In genomic region chr4:152637088-152637487, GRCm38 (mm10) we compare ENCODE assay signal across 27 mouse cellular contexts.
DNase-seq lines count a peak whose midpoint lies in the region; ATAC-seq and TF ChIP-seq lines count a peak whose summit lies in the region.
"Had no signal": no experiment of that assay in that cellular context is flagged by ENCODE, and none has a peak within 500 bp of the region (broad histone marks: within the 10 kb centered on the region; RNA-seq: fewer than 3 reads in every experiment).

No protein-coding gene starts in this region.

- ATAC-seq in hindbrain, postnatal 0 days: no peak
- ATAC-seq in hindbrain, embryonic 13.5 days (ENCODE audit: low FRiP score): no peak
- ATAC-seq: activated CD4-positive, CD25-positive, alpha-beta regulatory T cell, adult 4 months; forebrain, embryonic 15.5 days had no signal

- H3K27me3 ChIP-seq in hindbrain, postnatal 0 days (ENCODE audit: insufficient read depth, low read length): no peaks in the 10 kb centered on the region; the same call in 1 of the 2 replicates
- H3K27me3 ChIP-seq in hindbrain, embryonic 13.5 days: peaks cover 24% of the 10 kb centered on the region; the same call in 1 of the 2 replicates
- H3K27me3 ChIP-seq: embryonic facial prominence, embryonic 13.5 days; forebrain, embryonic 15.5 days; heart, embryonic 15.5 days had no signal

- H3K27ac ChIP-seq in hindbrain, postnatal 0 days: no peak overlapping the region
- no peak overlapping the region for H3K27ac ChIP-seq in hindbrain, embryonic 13.5 days
- H3K27ac ChIP-seq: embryonic facial prominence, embryonic 10.5 days; embryonic facial prominence, embryonic 13.5 days; forebrain, embryonic 12.5 days; forebrain, embryonic 15.5 days; gastrocnemius, adult 2 months; heart, embryonic 15.5 days; hindbrain, embryonic 12.5 days had no signal

- H3K4me2 ChIP-seq in hindbrain, postnatal 0 days (ENCODE audit: low read depth, low read length): no peak overlapping the region
- no peak overlapping the region for H3K4me2 ChIP-seq in hindbrain, embryonic 13.5 days
- H3K4me2 ChIP-seq: embryonic facial prominence, embryonic 13.5 days; forebrain, embryonic 12.5 days; forebrain, embryonic 15.5 days; heart, embryonic 11.5 days; heart, embryonic 15.5 days; hindbrain, embryonic 12.5 days had no signal

- WGBS in hindbrain, postnatal 0 days: 43% methylated on average over 6 of the region's 6 CpGs
- 50% methylated on average over 6 of the region's 6 CpGs for WGBS in hindbrain, embryonic 13.5 days

- TF ChIP-seq CTCF in hindbrain, postnatal 0 days (IDR thresholded peaks at IDR 0.05; ENCODE audit: low read depth): no peak

- no peaks in the 10 kb centered on the region for H3K9me3 ChIP-seq in hindbrain, postnatal 0 days (ENCODE audit: low read length)
- no peaks in the 10 kb centered on the region for H3K9me3 ChIP-seq in hindbrain, embryonic 13.5 days
- H3K9me3 ChIP-seq: embryonic facial prominence, embryonic 10.5 days; embryonic facial prominence, embryonic 13.5 days; forebrain, embryonic 12.5 days; forebrain, embryonic 15.5 days; heart, embryonic 15.5 days; hindbrain, embryonic 12.5 days had no signal

- no peak overlapping the region for H3K9ac ChIP-seq in hindbrain, postnatal 0 days (replicated peaks; ENCODE audit: low read length)
- H3K9ac ChIP-seq in hindbrain, embryonic 13.5 days: no peak overlapping the region
- H3K9ac ChIP-seq: embryonic facial prominence, embryonic 13.5 days; forebrain, embryonic 12.5 days; forebrain, embryonic 15.5 days; heart, embryonic 15.5 days; hindbrain, embryonic 12.5 days had no signal

- peaks cover 8% of the 10 kb centered on the region; the same call in 1 of the 2 replicates for H3K4me1 ChIP-seq in hindbrain, postnatal 0 days (ENCODE audit: insufficient read depth, low read length)
- H3K4me1 ChIP-seq in hindbrain, embryonic 13.5 days (replicated peaks): peaks cover 45% of the 10 kb centered on the region

- no peaks in the 10 kb centered on the region for H3K36me3 ChIP-seq in hindbrain, postnatal 0 days (ENCODE audit: insufficient read depth, low read length)
- no peaks in the 10 kb centered on the region for H3K36me3 ChIP-seq in hindbrain, embryonic 13.5 days
- H3K36me3 ChIP-seq: embryonic facial prominence, embryonic 10.5 days; embryonic facial prominence, embryonic 13.5 days; forebrain, embryonic 12.5 days; forebrain, embryonic 15.5 days; heart, embryonic 15.5 days; hindbrain, embryonic 12.5 days had no signal

- H3K4me3 ChIP-seq in hindbrain, postnatal 0 days (ENCODE audit: low read length): no peak overlapping the region
- no peak overlapping the region for H3K4me3 ChIP-seq in hindbrain, embryonic 13.5 days
- H3K4me3 ChIP-seq: embryonic facial prominence, embryonic 10.5 days; embryonic facial prominence, embryonic 13.5 days; erythroblast, embryonic 14.5 days; forebrain, embryonic 12.5 days; forebrain, embryonic 15.5 days; gastrocnemius, adult 2 months; heart, embryonic 15.5 days; hindbrain, embryonic 12.5 days had no signal

- DNase-seq in frontal cortex, adult 2 months (ENCODE audit: extremely low spot score in 1 of 2, low spot score in 1 of 2): peak; percentile 38 to 49
- DNase-seq in frontal cortex, postnatal 10 days (ENCODE audit: low spot score in 2 of 2): no peak
- peak; percentile 35 for DNase-seq in hindbrain, postnatal 0 days (ENCODE audit: low spot score)
- DNase-seq in layer of hippocampus, postnatal 10 days (ENCODE audit: low spot score in 2 of 2): peak; percentile 32 to 54
- no peak for DNase-seq in layer of hippocampus, adult 9-10 months (ENCODE audit: low spot score)
- peak; percentile 72 to 73 for DNase-seq in right cerebral cortex, postnatal 10 days (ENCODE audit: low spot score in 2 of 2)
- no peak for DNase-seq in right cerebral cortex, postnatal 14 days
- DNase-seq: adrenal gland, postnatal 10 days; adrenal gland, postnatal 36 days; cerebellum, adult 11-12 months; cerebellum, adult 8-10 months; cerebellum, postnatal 36 days; embryo, embryonic 11 days; gastrocnemius, adult 2 months; gastrocnemius, postnatal 14 days; heart, adult 11 months; heart, postnatal 36 days had no signal

Comparison
In these comparisons a context has a peak if more than half of its experiments do, and no peak if none do; other contexts are left out.
1. DNase-seq: peak in frontal cortex, adult 2 months (2 of 2), hindbrain, postnatal 0 days (single experiment), layer of hippocampus, postnatal 10 days (2 of 2) and right cerebral cortex, postnatal 10 days (2 of 2); none in frontal cortex, postnatal 10 days (0 of 2), layer of hippocampus, adult 9-10 months (single experiment) and right cerebral cortex, postnatal 14 days (single experiment).